Mouse (Mus musculus): Measurements from ENCODE around the gene Wdr43. TPM values are rescaled to one million over a fixed set of nuclear protein-coding genes. Genes with fewer than 3 reads are reported as not detected.

Gene Wdr43
- polyA plus RNA-seq, 1 experiment from 2014 or later: 90.1 TPM

- Histone ChIP-seq H3K4me2 (replicated peaks; ENCODE audit: low read depth, low read length) (no peak overlapping the region), H3K4me3 (ENCODE audit: low read depth, low read length) (no peak overlapping the region), H3K36me3 (ENCODE audit: control insufficient read depth, insufficient read depth, low read length) (peaks cover 71% of the 10 kb centered on the region), H3K4me1 (ENCODE audit: control insufficient read depth, insufficient read depth, low read length) (no peaks in the 10 kb centered on the region), H3K27me3 (ENCODE audit: control insufficient read depth, insufficient read depth, low read length) (no peaks in the 10 kb centered on the region), H3K9me3 (ENCODE audit: control insufficient read depth, low read depth, low read length) (no peaks in the 10 kb centered on the region), H3K9ac (replicated peaks; ENCODE audit: low read depth, low read length) (no peak overlapping the region), H3K27ac (ENCODE audit: low read length) (no peak overlapping the region)
- 72% methylated on average over 5 of the region's 5 CpGs for WGBS
- ATAC-seq (ENCODE audit: insufficient number of reproducible peaks, insufficient read depth, low FRiP score, low read depth): no peak
Measured at GRCm38 (mm10) chr17:71652934-71653333, 37.2 kb downstream of the Wdr43 start.

DNA sequence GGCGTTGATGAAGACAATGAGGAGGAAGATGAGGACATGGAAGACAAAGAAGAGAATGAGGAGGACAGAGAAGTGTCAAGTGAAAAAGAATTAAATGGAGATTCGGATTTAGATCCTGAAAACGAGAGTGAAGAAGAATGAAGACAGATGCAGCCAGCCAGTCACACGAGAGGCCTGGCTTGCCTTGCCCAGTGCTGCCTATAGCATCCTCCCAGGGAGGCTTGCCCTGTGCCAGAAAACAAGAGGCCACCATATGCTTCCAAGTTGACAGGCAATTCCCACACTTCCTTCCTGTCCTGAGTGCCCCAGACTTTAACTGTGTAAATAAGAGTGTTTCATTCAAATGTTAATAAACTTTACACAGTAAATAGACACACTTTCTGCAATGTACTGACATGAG, 41.8 kb downstream of the Wdr43 start:
- Histone ChIP-seq H3K9me3 (ENCODE audit: control insufficient read depth, low read depth, low read length) (no peaks in the 10 kb centered on the region), H3K27me3 (ENCODE audit: control insufficient read depth, insufficient read depth, low read length) (no peaks in the 10 kb centered on the region), H3K36me3 (ENCODE audit: control insufficient read depth, insufficient read depth, low read length) (peaks cover 38% of the 10 kb centered on the region), H3K27ac (ENCODE audit: low read length) (no peak overlapping the region), H3K4me2 (replicated peaks; ENCODE audit: low read depth, low read length) (no peak overlapping the region), H3K9ac (replicated peaks; ENCODE audit: low read depth, low read length) (no peak overlapping the region), H3K4me3 (ENCODE audit: low read depth, low read length) (no peak overlapping the region), H3K4me1 (ENCODE audit: control insufficient read depth, insufficient read depth, low read length) (no peaks in the 10 kb centered on the region)
- ATAC-seq (ENCODE audit: insufficient number of reproducible peaks, insufficient read depth, low FRiP score, low read depth): no peak
- WGBS: 85% methylated on average over 4 of the region's 4 CpGs

- peaks cover 29% of the 10 kb centered on the region for H3K36me3 ChIP-seq (ENCODE audit: control insufficient read depth, insufficient read depth, low read length)
- no peaks in the 10 kb centered on the region for H3K4me1 ChIP-seq (ENCODE audit: control insufficient read depth, insufficient read depth, low read length)
- H3K27ac ChIP-seq (ENCODE audit: low read length): no peak overlapping the region
- ATAC-seq (ENCODE audit: insufficient number of reproducible peaks, insufficient read depth, low FRiP score, low read depth): no peak
- H3K4me3 ChIP-seq (ENCODE audit: low read depth, low read length): no peak overlapping the region
- H3K9me3 ChIP-seq (ENCODE audit: control insufficient read depth, low read depth, low read length): no peaks in the 10 kb centered on the region
- H3K4me2 ChIP-seq (replicated peaks; ENCODE audit: low read depth, low read length): no peak overlapping the region
- WGBS: 93% methylated on average over 10 of the region's 10 CpGs
- H3K27me3 ChIP-seq (ENCODE audit: control insufficient read depth, insufficient read depth, low read length): no peaks in the 10 kb centered on the region
- no peak overlapping the region for H3K9ac ChIP-seq (replicated peaks; ENCODE audit: low read depth, low read length)
Measured at GRCm38 (mm10) chr17:71658666-71659065, 43.0 kb downstream of the Wdr43 start.

DNA sequence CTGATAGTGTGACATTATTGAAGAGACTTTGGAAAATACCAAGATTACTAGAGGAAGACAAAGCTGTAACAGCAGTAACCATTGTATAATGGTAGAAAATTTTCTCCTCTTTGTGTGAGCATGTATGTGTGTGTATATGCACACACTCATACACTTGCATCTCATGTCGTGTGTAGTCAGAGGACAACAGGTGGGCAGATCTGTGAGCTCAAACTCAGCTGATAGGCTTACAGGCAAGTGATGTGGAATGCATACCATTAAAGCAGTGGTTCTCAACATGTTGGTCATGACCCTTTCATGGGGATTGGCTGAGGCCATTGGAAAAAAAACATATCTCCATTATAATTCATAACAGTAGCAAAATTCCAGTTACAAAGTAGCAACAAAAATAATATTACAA, 44.7 kb downstream of the Wdr43 start:
- Histone ChIP-seq H3K36me3 (ENCODE audit: control insufficient read depth, insufficient read depth, low read length) (peaks cover 20% of the 10 kb centered on the region), H3K27ac (ENCODE audit: low read length) (no peak overlapping the region), H3K4me3 (ENCODE audit: low read depth, low read length) (no peak overlapping the region), H3K4me2 (replicated peaks; ENCODE audit: low read depth, low read length) (no peak overlapping the region), H3K27me3 (ENCODE audit: control insufficient read depth, insufficient read depth, low read length) (no peaks in the 10 kb centered on the region), H3K9me3 (ENCODE audit: control insufficient read depth, low read depth, low read length) (no peaks in the 10 kb centered on the region), H3K4me1 (ENCODE audit: control insufficient read depth, insufficient read depth, low read length) (no peaks in the 10 kb centered on the region), H3K9ac (replicated peaks; ENCODE audit: low read depth, low read length) (no peak overlapping the region)
- ATAC-seq (ENCODE audit: insufficient number of reproducible peaks, insufficient read depth, low FRiP score, low read depth): no peak
- 43% methylated on average over 1 of the region's 1 CpGs for WGBS

DNA sequence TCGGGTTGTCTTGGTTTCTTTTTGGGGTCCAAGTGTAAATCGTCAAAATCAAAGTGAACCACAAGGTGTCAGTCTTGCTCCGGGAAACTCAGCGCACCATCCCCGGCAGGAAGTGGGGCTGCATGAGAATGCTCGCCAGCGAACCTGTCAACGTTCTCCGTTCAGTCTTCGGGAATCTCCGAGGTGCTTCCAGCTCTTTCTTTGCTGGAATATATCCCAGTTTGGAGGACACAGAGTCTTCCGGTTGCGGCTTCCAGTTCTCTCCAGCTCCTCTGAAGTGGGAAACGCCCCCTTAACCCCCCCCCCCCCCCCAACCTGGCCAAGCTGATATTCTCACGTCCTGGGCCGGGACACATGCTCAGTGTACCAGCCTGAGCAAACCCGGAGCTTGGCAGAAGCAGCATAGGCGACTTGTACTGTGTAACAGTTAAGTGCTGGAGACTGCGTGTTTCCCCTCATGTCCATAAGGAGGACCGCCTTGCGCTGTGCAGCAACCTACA, 47.1 kb downstream of the Wdr43 start:
- 8% methylated on average over 21 of the region's 21 CpGs for WGBS
- Histone ChIP-seq H3K4me2 (replicated peaks; ENCODE audit: low read depth, low read length) (peak overlapping the region; percentile 54), H3K36me3 (ENCODE audit: control insufficient read depth, insufficient read depth, low read length) (peaks cover 2% of the 10 kb centered on the region; the same call in 1 of the 2 replicates), H3K27ac (ENCODE audit: low read length) (no peak overlapping the region), H3K9ac (replicated peaks; ENCODE audit: low read depth, low read length) (no peak overlapping the region), H3K4me3 (ENCODE audit: low read depth, low read length) (peak overlapping the region; percentile 24), H3K9me3 (ENCODE audit: control insufficient read depth, low read depth, low read length) (no peaks in the 10 kb centered on the region), H3K27me3 (ENCODE audit: control insufficient read depth, insufficient read depth, low read length) (no peaks in the 10 kb centered on the region), H3K4me1 (ENCODE audit: control insufficient read depth, insufficient read depth, low read length) (no peaks in the 10 kb centered on the region)
- peak; percentile 71 for ATAC-seq (ENCODE audit: insufficient number of reproducible peaks, insufficient read depth, low FRiP score, low read depth)

DNA sequence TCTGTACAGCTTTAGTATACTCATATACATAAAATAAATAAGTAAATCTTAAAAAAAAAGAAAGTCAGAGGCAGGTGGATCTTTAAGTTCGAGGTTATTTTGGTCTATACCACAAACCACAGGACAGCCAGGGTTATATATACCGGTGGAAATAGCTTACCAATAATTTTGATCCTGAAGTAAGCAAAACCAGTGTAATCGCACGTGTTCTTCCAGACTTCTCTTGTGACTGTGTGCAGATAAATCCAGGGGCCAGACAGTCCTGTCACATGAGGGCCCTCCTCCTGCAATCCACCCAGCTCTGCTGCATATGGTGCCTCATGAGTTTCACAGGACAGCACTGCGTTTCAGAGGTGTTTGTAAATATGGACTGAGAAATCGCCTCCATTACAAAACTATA, 47.8 kb downstream of the Wdr43 start:
- H3K36me3 ChIP-seq (ENCODE audit: control insufficient read depth, insufficient read depth, low read length): no peaks in the 10 kb centered on the region
- H3K9ac ChIP-seq (replicated peaks; ENCODE audit: low read depth, low read length): no peak overlapping the region
- H3K4me3 ChIP-seq (ENCODE audit: low read depth, low read length): no peak overlapping the region
- H3K4me1 ChIP-seq (ENCODE audit: control insufficient read depth, insufficient read depth, low read length): no peaks in the 10 kb centered on the region
- H3K27ac ChIP-seq (ENCODE audit: low read length): no peak overlapping the region
- ATAC-seq (ENCODE audit: insufficient number of reproducible peaks, insufficient read depth, low FRiP score, low read depth): no peak
- H3K27me3 ChIP-seq (ENCODE audit: control insufficient read depth, insufficient read depth, low read length): no peaks in the 10 kb centered on the region
- 79% methylated on average over 6 of the region's 6 CpGs for WGBS
- no peak overlapping the region for H3K4me2 ChIP-seq (replicated peaks; ENCODE audit: low read depth, low read length)
- no peaks in the 10 kb centered on the region for H3K9me3 ChIP-seq (ENCODE audit: control insufficient read depth, low read depth, low read length)

DNA sequence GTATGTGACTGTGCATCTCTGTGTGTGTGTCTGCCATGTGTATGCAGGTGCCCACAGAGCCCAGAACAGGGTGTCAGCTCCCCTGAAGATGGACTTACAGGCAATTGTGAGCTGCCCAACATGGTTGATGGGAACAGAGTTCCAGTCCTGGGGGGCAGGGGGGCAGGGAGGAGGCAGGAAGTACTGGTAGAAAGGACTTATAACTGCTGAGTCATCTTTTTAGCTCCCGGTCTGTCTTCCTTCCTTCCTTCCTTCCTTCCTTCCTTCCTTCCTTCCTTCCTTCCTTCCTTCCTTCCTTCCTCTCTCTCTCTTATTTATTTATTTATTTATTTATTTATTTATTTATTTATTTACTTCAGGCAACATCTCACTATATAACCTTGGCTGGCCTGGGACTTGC, 48.5 kb downstream of the Wdr43 start:
- WGBS: 86% methylated on average over 1 of the region's 1 CpGs
- Histone ChIP-seq H3K36me3 (ENCODE audit: control insufficient read depth, insufficient read depth, low read length) (no peaks in the 10 kb centered on the region), H3K9me3 (ENCODE audit: control insufficient read depth, low read depth, low read length) (no peaks in the 10 kb centered on the region)

DNA sequence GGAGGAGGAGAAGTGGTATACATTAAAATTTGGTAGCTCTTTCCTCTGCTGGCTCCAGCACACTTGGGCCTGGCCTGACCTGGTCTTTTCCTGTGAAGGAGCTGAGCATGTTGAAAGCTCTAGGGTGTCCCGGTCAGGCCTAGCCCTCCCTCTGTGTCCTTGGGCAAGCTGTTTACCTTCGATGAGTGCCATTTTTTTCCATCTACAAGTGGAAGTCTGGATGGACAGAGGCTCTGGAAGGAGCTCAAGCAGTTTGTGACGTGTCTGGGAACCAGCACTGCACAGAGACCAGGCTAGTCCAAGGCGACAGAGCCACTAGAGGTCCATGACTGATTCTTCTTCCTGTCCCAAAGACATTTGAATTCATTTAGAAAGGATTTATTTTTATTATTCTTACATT, 49.5 kb downstream of the Wdr43 start:
- H3K27me3 ChIP-seq (ENCODE audit: control insufficient read depth, insufficient read depth, low read length): no peaks in the 10 kb centered on the region
- H3K9me3 ChIP-seq (ENCODE audit: control insufficient read depth, low read depth, low read length): no peaks in the 10 kb centered on the region
- no peaks in the 10 kb centered on the region for H3K36me3 ChIP-seq (ENCODE audit: control insufficient read depth, insufficient read depth, low read length)
- no peaks in the 10 kb centered on the region for H3K4me1 ChIP-seq (ENCODE audit: control insufficient read depth, insufficient read depth, low read length)
- H3K9ac ChIP-seq (replicated peaks; ENCODE audit: low read depth, low read length): no peak overlapping the region
- no peak overlapping the region for H3K4me3 ChIP-seq (ENCODE audit: low read depth, low read length)
- no peak overlapping the region for H3K4me2 ChIP-seq (replicated peaks; ENCODE audit: low read depth, low read length)
- 81% methylated on average over 4 of the region's 4 CpGs for WGBS
- no peak overlapping the region for H3K27ac ChIP-seq (ENCODE audit: low read length)
- no peak for ATAC-seq (ENCODE audit: insufficient number of reproducible peaks, insufficient read depth, low FRiP score, low read depth)

More for the DNA sequence above, 48.5 kb downstream of the Wdr43 start:
- Histone ChIP-seq H3K27me3 (ENCODE audit: control insufficient read depth, insufficient read depth, low read length) (no peaks in the 10 kb centered on the region), H3K9ac (replicated peaks; ENCODE audit: low read depth, low read length) (no peak overlapping the region), H3K4me3 (ENCODE audit: low read depth, low read length) (no peak overlapping the region), H3K4me1 (ENCODE audit: control insufficient read depth, insufficient read depth, low read length) (no peaks in the 10 kb centered on the region), H3K27ac (ENCODE audit: low read length) (no peak overlapping the region), H3K4me2 (replicated peaks; ENCODE audit: low read depth, low read length) (no peak overlapping the region)
- no peak for ATAC-seq (ENCODE audit: insufficient number of reproducible peaks, insufficient read depth, low FRiP score, low read depth)

- Histone ChIP-seq H3K4me3 (ENCODE audit: low read depth, low read length) (no peak overlapping the region), H3K4me2 (replicated peaks; ENCODE audit: low read depth, low read length) (no peak overlapping the region), H3K27ac (ENCODE audit: low read length) (no peak overlapping the region), H3K4me1 (ENCODE audit: control insufficient read depth, insufficient read depth, low read length) (peaks cover 7% of the 10 kb centered on the region; the same call in 1 of the 2 replicates), H3K27me3 (ENCODE audit: control insufficient read depth, insufficient read depth, low read length) (no peaks in the 10 kb centered on the region), H3K9ac (replicated peaks; ENCODE audit: low read depth, low read length) (no peak overlapping the region), H3K9me3 (ENCODE audit: control insufficient read depth, low read depth, low read length) (no peaks in the 10 kb centered on the region), H3K36me3 (ENCODE audit: control insufficient read depth, insufficient read depth, low read length) (no peaks in the 10 kb centered on the region)
- no peak for ATAC-seq (ENCODE audit: insufficient number of reproducible peaks, insufficient read depth, low FRiP score, low read depth)
- 79% methylated on average over 5 of the region's 5 CpGs for WGBS
Measured at GRCm38 (mm10) chr17:71669511-71669910, 53.8 kb downstream of the Wdr43 start.

Data from stomach, embryonic 14.5 days (tissue).